ENCODE assay signal across 9 mouse cellular contexts in the genomic region with DNA sequence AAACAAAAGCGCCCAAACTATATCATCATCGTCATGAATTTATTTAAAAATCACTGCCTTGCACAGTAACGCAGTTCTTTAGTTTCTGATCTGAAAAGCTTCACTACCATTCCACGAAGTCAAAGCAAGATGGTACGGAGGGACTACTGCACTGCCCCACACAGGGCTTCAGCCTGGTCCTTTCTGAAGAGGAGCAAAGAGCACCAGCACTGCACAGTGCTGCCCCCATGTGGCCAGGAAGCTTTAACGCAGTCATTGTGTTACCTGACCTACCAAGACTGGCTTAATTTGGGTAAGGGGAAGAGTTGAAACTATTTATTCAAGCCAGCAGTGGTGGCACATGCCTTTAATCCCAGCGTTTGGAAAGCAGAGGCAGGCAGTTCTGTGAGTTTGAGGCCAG.
DNase-seq lines count a peak whose midpoint lies in the region; ATAC-seq and TF ChIP-seq lines count a peak whose summit lies in the region.
"Had no signal": no experiment of that assay in that cellular context is flagged by ENCODE, and none has a peak within 500 bp of the region (broad histone marks: within the 10 kb centered on the region; RNA-seq: fewer than 3 reads in every experiment).

No protein-coding gene starts in this region.

- no peaks in the 10 kb centered on the region for H3K4me1 ChIP-seq in MEL (ENCODE audit: control insufficient read depth in 1 of 2, insufficient read depth in 2 of 2, low read length in 2 of 2)
- H3K4me1 ChIP-seq in forebrain, embryonic 13.5 days: peaks cover 22% of the 10 kb centered on the region
- peaks cover 16% of the 10 kb centered on the region for H3K4me1 ChIP-seq in limb, embryonic 13.5 days
- peaks cover 42% of the 10 kb centered on the region for H3K4me1 ChIP-seq in neural tube, embryonic 13.5 days (replicated peaks)
- H3K4me1 ChIP-seq: liver, embryonic 13.5 days had no signal

- peak; percentile 40 to 50 (median 40) for TF ChIP-seq CTCF in MEL (IDR thresholded peaks at IDR 0.05 in 2 of 3, conservative IDR thresholded peaks at IDR 0.05 in 1 of 3; ENCODE audit: control insufficient read depth in 1 of 3, insufficient read depth in 1 of 3, low read depth in 2 of 3, low read length in 3 of 3, poor library complexity in 1 of 3, severe bottlenecking in 1 of 3)

- H3K4me2 ChIP-seq in forebrain, embryonic 13.5 days: no peak overlapping the region
- H3K4me2 ChIP-seq in limb, embryonic 13.5 days (replicated peaks): no peak overlapping the region
- H3K4me2 ChIP-seq in neural tube, embryonic 13.5 days: no peak overlapping the region
- H3K4me2 ChIP-seq: liver, embryonic 13.5 days had no signal

- TF ChIP-seq POLR2A in MEL (IDR thresholded peaks at IDR 0.05; ENCODE audit: control insufficient read depth in 1 of 2, insufficient read depth in 1 of 2, low read depth in 1 of 2, low read length in 2 of 2, poor library complexity in 1 of 2): no peak

- no peak for TF ChIP-seq EP300 in MEL (IDR thresholded peaks at IDR 0.05; ENCODE audit: low read depth in 1 of 2, low read length in 2 of 2)

- H3K9ac ChIP-seq in MEL (ENCODE audit: control insufficient read depth, low read depth, low read length, poor library complexity, severe bottlenecking): no peak overlapping the region
- no peak overlapping the region for H3K9ac ChIP-seq in forebrain, embryonic 13.5 days
- no peak overlapping the region for H3K9ac ChIP-seq in limb, embryonic 13.5 days
- no peak overlapping the region for H3K9ac ChIP-seq in neural tube, embryonic 13.5 days
- H3K9ac ChIP-seq: liver, embryonic 13.5 days had no signal

- H3K9me3 ChIP-seq in MEL (replicated peaks; ENCODE audit: insufficient read depth, low read length): no peaks in the 10 kb centered on the region
- H3K9me3 ChIP-seq in forebrain, embryonic 13.5 days (replicated peaks): no peaks in the 10 kb centered on the region
- no peaks in the 10 kb centered on the region for H3K9me3 ChIP-seq in limb, embryonic 13.5 days
- no peaks in the 10 kb centered on the region for H3K9me3 ChIP-seq in neural tube, embryonic 13.5 days
- H3K9me3 ChIP-seq: liver, embryonic 13.5 days had no signal

- ATAC-seq in forebrain, embryonic 13.5 days: peak; percentile 55
- peak; percentile 37; the same call in 1 of the 2 replicates for ATAC-seq in limb, embryonic 13.5 days (ENCODE audit: low FRiP score, low read depth)
- peak; percentile 40; the same call in 1 of the 2 replicates for ATAC-seq in neural tube, embryonic 13.5 days (ENCODE audit: low read depth)
- ATAC-seq in erythroblast, adult 5-6 weeks (replicated peaks; ENCODE audit: low FRiP score, poor library complexity, severe bottlenecking): no peak

- no peak overlapping the region for H3K27ac ChIP-seq in MEL (ENCODE audit: control insufficient read depth, low read depth, low read length)
- H3K27ac ChIP-seq in forebrain, embryonic 13.5 days: no peak overlapping the region
- no peak overlapping the region for H3K27ac ChIP-seq in limb, embryonic 13.5 days
- no peak overlapping the region for H3K27ac ChIP-seq in neural tube, embryonic 13.5 days (replicated peaks)
- H3K27ac ChIP-seq: liver, embryonic 13.5 days had no signal

- peak; percentile 32 for DNase-seq in layer of hippocampus, adult 11-12 months (ENCODE audit: low spot score)
- DNase-seq in layer of hippocampus, adult 9-10 months (ENCODE audit: low spot score): no peak
- DNase-seq in MEL (ENCODE audit: low read depth, low spot score): peak; percentile 10
- DNase-seq in c-Kit-positive CD71-positive TER-119-negative erythroid progenitor cells, embryonic 14.5 days (ENCODE audit: low read depth): peak; percentile 11
- DNase-seq: liver, embryonic 13.5 days had no signal

- H3K79me2 ChIP-seq in MEL (ENCODE audit: control insufficient read depth, insufficient read depth, low read length, poor library complexity): no peaks in the 10 kb centered on the region

- WGBS in forebrain, embryonic 13.5 days: 44% methylated on average over 7 of the region's 7 CpGs
- 44% methylated on average over 7 of the region's 7 CpGs for WGBS in limb, embryonic 13.5 days
- WGBS in neural tube, embryonic 13.5 days: 41% methylated on average over 7 of the region's 7 CpGs

- H3K27me3 ChIP-seq in MEL (ENCODE audit: control insufficient read depth in 1 of 2, insufficient read depth in 2 of 2, low read length in 2 of 2): no peaks in the 10 kb centered on the region
- H3K27me3 ChIP-seq in forebrain, embryonic 13.5 days: no peaks in the 10 kb centered on the region
- no peaks in the 10 kb centered on the region for H3K27me3 ChIP-seq in limb, embryonic 13.5 days
- H3K27me3 ChIP-seq in neural tube, embryonic 13.5 days: no peaks in the 10 kb centered on the region
- H3K27me3 ChIP-seq: liver, embryonic 13.5 days had no signal

- no peaks in the 10 kb centered on the region for H3K36me3 ChIP-seq in MEL (ENCODE audit: control insufficient read depth in 1 of 2, insufficient read depth in 2 of 2, low read length in 2 of 2)
- H3K36me3 ChIP-seq in forebrain, embryonic 13.5 days (ENCODE audit: poor library complexity, severe bottlenecking): no peaks in the 10 kb centered on the region
- H3K36me3 ChIP-seq in limb, embryonic 13.5 days: peaks cover 11% of the 10 kb centered on the region
- H3K36me3 ChIP-seq in neural tube, embryonic 13.5 days: 0 out of 2 replicates have a peak, but pooled peaks cover 5% of the 10 kb centered on the region
- H3K36me3 ChIP-seq: liver, embryonic 13.5 days had no signal

- peak; percentile 5 for TF ChIP-seq RAD21 in MEL (IDR thresholded peaks at IDR 0.05; ENCODE audit: low read depth, low read length)

- H3K4me3 ChIP-seq in MEL (ENCODE audit: control insufficient read depth in 1 of 2, insufficient read depth in 1 of 2, low read depth in 2 of 2, low read length in 2 of 2): no peak overlapping the region
- no peak overlapping the region for H3K4me3 ChIP-seq in forebrain, embryonic 13.5 days
- no peak overlapping the region for H3K4me3 ChIP-seq in limb, embryonic 13.5 days
- H3K4me3 ChIP-seq in neural tube, embryonic 13.5 days: no peak overlapping the region
- H3K4me3 ChIP-seq: liver, embryonic 13.5 days had no signal

TF ChIP-seq in MEL, 35 proteins besides CTCF, POLR2A, EP300 and RAD21:
- peak; percentile 26; the same call in 1 of the 2 replicates for TF ChIP-seq SMC3 (IDR thresholded peaks at IDR 0.05; ENCODE audit: low read depth, low read length)
- TF ChIP-seq MEF2A (IDR thresholded peaks at IDR 0.05; ENCODE audit: extremely low read depth, insufficient replicate concordance, low read depth, low read length, poor library complexity, severe bottlenecking): no peak
